Mouse (Mus musculus) thymus, adult 2 months (tissue): ENCODE results near the gene Six3.

Source experiments
- CTCF ChIP-seq: fragments of 200-500 bp; IDR thresholded peaks from 2 replicates; pipeline ENCODE4 v1.5.1; 2012; ENCODE audit warnings: mild to moderate bottlenecking, control low read depth, low read length, moderate library complexity, borderline replicate concordance; ENCODE audit not compliant: control insufficient read depth, poor library complexity, insufficient read depth; ENCODE audit errors: extremely low read depth
- POLR2A ChIP-seq: fragments of 200-500 bp; IDR thresholded peaks from 2 replicates; pipeline ENCODE4 v1.6.1; 2012; ENCODE audit warnings: mild to moderate bottlenecking, low read length, control low read depth, moderate library complexity; ENCODE audit not compliant: control insufficient read depth, poor library complexity, insufficient read depth; ENCODE audit errors: extremely low read depth

DNA sequence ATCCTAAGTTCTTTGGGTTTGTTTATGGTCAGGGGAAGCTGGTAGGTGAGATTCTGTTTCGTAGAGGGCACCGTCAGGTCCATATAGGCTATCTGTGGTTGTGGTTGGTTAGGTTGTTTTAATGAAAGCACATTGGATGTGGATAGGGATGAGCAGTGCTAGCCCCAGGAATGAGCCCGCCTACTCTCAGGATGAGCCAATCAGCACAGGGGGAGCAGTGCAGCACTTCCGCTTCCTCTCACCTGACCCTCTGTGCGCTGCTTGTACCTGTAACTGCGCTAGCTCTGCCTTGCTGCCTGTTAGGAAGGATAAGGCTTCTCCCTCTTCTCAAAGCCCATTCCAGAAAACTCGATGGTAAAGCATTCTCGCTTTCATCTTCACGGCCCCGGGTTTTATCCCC lies 17.6 kb upstream of the Six3 start:
- no peak for TF ChIP-seq POLR2A
- no peak for TF ChIP-seq CTCF
